Mouse (Mus musculus) heart, adult 18-20 months (tissue): Measurements from ENCODE around the gene Ap1g2. TPM values are rescaled to one million over a fixed set of nuclear protein-coding genes. Genes with fewer than 3 reads are reported as not detected.

Experiments
- DNase-seq, 2 experiments: peaks; one replicate each; pipeline ENCODE4 v3.0.0; 2021 to 2022; ENCODE audit warnings: mixed read lengths in 1 of 2
- total RNA-seq, 2 experiments: library from RNA; stranded (reverse); gene quantifications; 2 replicates each; pipeline ENCODE4 v1.2.3; 2021

The Ap1g2 gene
- total RNA-seq, 2 experiments from 2014 or later, result 3.3 to 8.3 TPM

GRCm38 (mm10) chr14:55059931-55060330 is 46.5 kb downstream of the Ap1g2 start:
- no peak for DNase-seq

- DNase-seq, result no peak
These were observed 47.4 kb downstream of the Ap1g2 start for GRCm38 (mm10) chr14:55059009-55059408.

- peak; percentile 35 to 59 for DNase-seq
These were observed 51.1 kb downstream of the Ap1g2 start for GRCm38 (mm10) chr14:55055167-55055834.

GRCm38 (mm10) chr14:55054191-55054749 is 52.1 kb downstream of the Ap1g2 start:
- no peak for DNase-seq

GRCm38 (mm10) chr14:55053708-55054190 is 52.6 kb downstream of the Ap1g2 start:
- DNase-seq, result no peak

- no peak for DNase-seq
These were observed 53.3 kb downstream of the Ap1g2 start for GRCm38 (mm10) chr14:55053050-55053449.

GRCm38 (mm10) chr14:55052496-55052895 is 53.9 kb downstream of the Ap1g2 start:
- DNase-seq, result no peak

Other genes starting within 250 kb of the Ap1g2 start
- 1 to 10 TPM; 4.7 to 5.5 TPM for gene Homez, start 235.6 kb downstream of the Ap1g2 start, total RNA-seq
- gene Ppp1r3e, start 229.0 kb downstream of the Ap1g2 start, total RNA-seq, result 1 to 10 TPM; 3.3 to 3.4 TPM
- 10 to 100 TPM; 42.4 to 44.1 TPM for gene Bcl2l2, start 223.2 kb downstream of the Ap1g2 start, total RNA-seq
- gene Gm20521, start 223.2 kb downstream of the Ap1g2 start, total RNA-seq, result 1 to 10 TPM; 6.6 to 9.0 TPM
- gene Pabpn1, start 214.1 kb downstream of the Ap1g2 start, total RNA-seq, result 10 to 100 TPM; 39.1 to 46.9 TPM
- 1 to 10 TPM; 1.9 to 2.5 TPM for gene Slc22a17, start 193.5 kb downstream of the Ap1g2 start, total RNA-seq
- gene Efs, start 180.5 kb downstream of the Ap1g2 start, total RNA-seq, result 1 to 10 TPM; 1.7 to 2.0 TPM
- not detected for gene Il25, start 173.9 kb downstream of the Ap1g2 start, total RNA-seq
- under 1 TPM in 1 of 2 experiments, not detected in 1; 0.44 TPM for gene Cmtm5, start 170.3 kb downstream of the Ap1g2 start, total RNA-seq
- over 10,000 TPM; 21,244 to 21,975 TPM for gene Myh6, start 139.7 kb downstream of the Ap1g2 start, total RNA-seq
- not detected for gene Gm17428, start 129.7 kb downstream of the Ap1g2 start, total RNA-seq
- 1,000 to 10,000 TPM; 1,849 to 2,242 TPM for gene Myh7, start 112.0 kb downstream of the Ap1g2 start, total RNA-seq
- 10 to 100 TPM; 27.7 to 31.1 TPM for gene Ngdn, start 91.1 kb downstream of the Ap1g2 start, total RNA-seq
- gene Zfhx2, start 14.3 kb downstream of the Ap1g2 start, total RNA-seq, result 1 to 10 TPM; 4.5 to 5.0 TPM
- gene Thtpa, start 11.8 kb downstream of the Ap1g2 start, total RNA-seq, result 10 to 100 TPM; 11.3 to 12.9 TPM
- gene Jph4, start 10.3 kb upstream of the Ap1g2 start, total RNA-seq, result under 1 TPM in 1 of 2 experiments, not detected in 1; 0.08 TPM
- gene Dhrs2, start 115.4 kb upstream of the Ap1g2 start, total RNA-seq, result not detected